Mouse (Mus musculus): ENCODE results near the gene Gfy. TPM values are rescaled to one million over a fixed set of nuclear protein-coding genes. Genes with fewer than 3 reads are reported as not detected.
"Not testable (repeated sequence)": the region's sequence is repeated elsewhere in the genome, so short reads cannot be mapped to it uniquely, and the experiment has no call there.

Gene Gfy
- polyA plus RNA-seq, 1 experiment = not detected

GRCm38 (mm10) chr7:45153586-45153985, 25.8 kb downstream of the Gfy start:
- H3K4me3 ChIP-seq (ENCODE audit: extremely low read depth, insufficient read depth, insufficient read length) = peak overlapping the region; percentile 92
- WGBS = 3% methylated on average over 5 of the region's 5 CpGs
- H3K27ac ChIP-seq (ENCODE audit: insufficient read depth, low read length) = peak overlapping the region; percentile 97
- H3K36me3 ChIP-seq (ENCODE audit: control insufficient read depth, insufficient read depth, low read length) = peaks cover 2% of the 10 kb centered on the region
- H3K27me3 ChIP-seq (ENCODE audit: control insufficient read depth, insufficient read depth, low read length) = no peaks in the 10 kb centered on the region
- H3K4me1 ChIP-seq (ENCODE audit: control insufficient read depth, insufficient read depth, insufficient read length) = no peaks in the 10 kb centered on the region; the same call in 1 of the 2 replicates
- DNase-seq (ENCODE audit: low read depth in 1 of 2, low spot score in 2 of 2) = no peak
- TF ChIP-seq POLR2A (IDR thresholded peaks at IDR 0.05; ENCODE audit: low read depth, low read length) (no peak), CTCF (IDR thresholded peaks at IDR 0.05; ENCODE audit: extremely low read depth, insufficient read depth, insufficient read length, insufficient replicate concordance) (no peak)

- H3K27ac ChIP-seq (ENCODE audit: insufficient read depth, low read length) = not testable (repeated sequence)
Observed at GRCm38 (mm10) chr7:45153052-45153451, 26.3 kb downstream of the Gfy start.

DNA sequence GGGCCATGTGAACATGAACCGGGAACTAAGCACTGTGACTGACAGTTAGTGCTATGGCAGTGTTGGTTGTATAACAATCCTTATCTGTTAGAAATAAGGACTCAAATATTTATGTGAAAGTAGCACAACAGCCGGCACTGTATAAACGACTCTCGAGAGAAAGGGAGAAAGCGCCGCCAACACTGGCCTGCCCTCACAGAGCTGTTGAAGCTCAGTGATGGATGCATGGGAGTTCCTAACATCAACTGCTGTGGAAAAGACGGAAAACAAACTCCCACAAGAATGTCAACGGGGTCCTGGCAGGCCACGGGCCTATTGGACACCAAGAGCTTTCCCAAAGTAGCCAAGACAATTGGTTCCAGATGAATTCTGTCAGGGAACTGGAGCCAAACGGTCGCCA, 28.1 kb downstream of the Gfy start:
- Histone ChIP-seq H3K27ac (ENCODE audit: insufficient read depth, low read length) (no peak overlapping the region), H3K4me3 (ENCODE audit: extremely low read depth, insufficient read depth, insufficient read length) (no peak overlapping the region), H3K36me3 (ENCODE audit: control insufficient read depth, insufficient read depth, low read length) (peaks cover 12% of the 10 kb centered on the region), H3K27me3 (ENCODE audit: control insufficient read depth, insufficient read depth, low read length) (no peaks in the 10 kb centered on the region), H3K4me1 (ENCODE audit: control insufficient read depth, insufficient read depth, insufficient read length) (no peaks in the 10 kb centered on the region; the same call in 1 of the 2 replicates)
- DNase-seq (ENCODE audit: low read depth in 1 of 2, low spot score in 2 of 2) = no peak
- TF ChIP-seq POLR2A (IDR thresholded peaks at IDR 0.05; ENCODE audit: low read depth, low read length) (no peak), CTCF (IDR thresholded peaks at IDR 0.05; ENCODE audit: extremely low read depth, insufficient read depth, insufficient read length, insufficient replicate concordance) (no peak)
- WGBS = 77% methylated on average over 11 of the region's 11 CpGs

More at GRCm38 (mm10) chr7:45153052-45153451, 26.3 kb downstream of the Gfy start:
- not testable (repeated sequence) for H3K4me3 ChIP-seq (ENCODE audit: extremely low read depth, insufficient read depth, insufficient read length); H3K4me1 ChIP-seq (ENCODE audit: control insufficient read depth, insufficient read depth, insufficient read length); H3K27me3 ChIP-seq (ENCODE audit: control insufficient read depth, insufficient read depth, low read length); DNase-seq (ENCODE audit: low read depth in 1 of 2, low spot score in 2 of 2); H3K36me3 ChIP-seq (ENCODE audit: control insufficient read depth, insufficient read depth, low read length)
- WGBS = 84% methylated on average over 2 of the region's 2 CpGs

- peak overlapping the region; percentile 25 for H3K27ac ChIP-seq (ENCODE audit: insufficient read depth, low read length)
Observed at GRCm38 (mm10) chr7:45150321-45150720, 29.0 kb downstream of the Gfy start.

DNA sequence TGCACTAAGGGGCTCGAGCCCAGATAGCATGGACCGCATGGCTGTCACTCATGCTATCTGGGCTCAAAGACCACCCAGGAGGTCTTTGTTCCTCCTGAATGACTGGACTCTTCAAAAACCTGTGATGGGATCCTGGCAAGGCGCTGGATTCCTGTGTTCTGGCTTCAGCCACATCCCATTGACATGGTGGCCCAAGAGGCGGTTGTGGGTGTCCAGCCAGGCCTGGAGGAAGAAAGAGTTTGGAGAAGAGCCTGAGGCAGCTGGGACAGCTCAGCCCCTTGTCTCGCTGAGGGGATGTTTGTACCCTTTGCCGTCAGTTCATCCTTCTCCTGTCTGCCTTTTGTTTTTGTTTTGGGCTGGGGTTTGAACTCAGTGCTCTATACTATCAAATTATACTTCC, 29.8 kb downstream of the Gfy start:
- Histone ChIP-seq H3K36me3 (ENCODE audit: control insufficient read depth, insufficient read depth, low read length) (peaks cover 19% of the 10 kb centered on the region), H3K27ac (ENCODE audit: insufficient read depth, low read length) (peak overlapping the region; percentile 15; the same call in 1 of the 2 replicates)
- no peak for DNase-seq (ENCODE audit: low read depth in 1 of 2, low spot score in 2 of 2)

More at GRCm38 (mm10) chr7:45150321-45150720, 29.0 kb downstream of the Gfy start:
- WGBS = 77% methylated on average over 4 of the region's 4 CpGs
- DNase-seq (ENCODE audit: low read depth in 1 of 2, low spot score in 2 of 2) = no peak
- Histone ChIP-seq H3K36me3 (ENCODE audit: control insufficient read depth, insufficient read depth, low read length) (peaks cover 17% of the 10 kb centered on the region), H3K4me3 (ENCODE audit: extremely low read depth, insufficient read depth, insufficient read length) (no peak overlapping the region), H3K27me3 (ENCODE audit: control insufficient read depth, insufficient read depth, low read length) (no peaks in the 10 kb centered on the region), H3K4me1 (ENCODE audit: control insufficient read depth, insufficient read depth, insufficient read length) (no peaks in the 10 kb centered on the region; the same call in 1 of the 2 replicates)
- TF ChIP-seq CTCF (IDR thresholded peaks at IDR 0.05; ENCODE audit: extremely low read depth, insufficient read depth, insufficient read length, insufficient replicate concordance) = no peak
- no peak for TF ChIP-seq POLR2A (IDR thresholded peaks at IDR 0.05; ENCODE audit: low read depth, low read length)

GRCm38 (mm10) chr7:45148534-45149098, 30.8 kb downstream of the Gfy start:
- Histone ChIP-seq H3K4me3 (ENCODE audit: extremely low read depth, insufficient read depth, insufficient read length) (no peak overlapping the region), H3K27me3 (ENCODE audit: control insufficient read depth, insufficient read depth, low read length) (no peaks in the 10 kb centered on the region), H3K36me3 (ENCODE audit: control insufficient read depth, insufficient read depth, low read length) (peaks cover 25% of the 10 kb centered on the region), H3K4me1 (ENCODE audit: control insufficient read depth, insufficient read depth, insufficient read length) (no peaks in the 10 kb centered on the region), H3K27ac (ENCODE audit: insufficient read depth, low read length) (peak overlapping the region; percentile 3; the same call in 1 of the 2 replicates)
- TF ChIP-seq CTCF (IDR thresholded peaks at IDR 0.05; ENCODE audit: extremely low read depth, insufficient read depth, insufficient read length, insufficient replicate concordance) = no peak
- TF ChIP-seq POLR2A (IDR thresholded peaks at IDR 0.05; ENCODE audit: low read depth, low read length) = no peak
- DNase-seq (ENCODE audit: low read depth in 1 of 2, low spot score in 2 of 2) = no peak
- WGBS = 83% methylated on average over 4 of the region's 4 CpGs

More for the DNA sequence above, 29.8 kb downstream of the Gfy start:
- WGBS = 90% methylated on average over 6 of the region's 6 CpGs
- no peaks in the 10 kb centered on the region for H3K4me1 ChIP-seq (ENCODE audit: control insufficient read depth, insufficient read depth, insufficient read length)
- no peak for TF ChIP-seq CTCF (IDR thresholded peaks at IDR 0.05; ENCODE audit: extremely low read depth, insufficient read depth, insufficient read length, insufficient replicate concordance)
- H3K4me3 ChIP-seq (ENCODE audit: extremely low read depth, insufficient read depth, insufficient read length) = no peak overlapping the region
- H3K27me3 ChIP-seq (ENCODE audit: control insufficient read depth, insufficient read depth, low read length) = no peaks in the 10 kb centered on the region

GRCm38 (mm10) chr7:45147899-45148298, 31.5 kb downstream of the Gfy start:
- H3K36me3 ChIP-seq (ENCODE audit: control insufficient read depth, insufficient read depth, low read length) = peaks cover 28% of the 10 kb centered on the region
- H3K4me1 ChIP-seq (ENCODE audit: control insufficient read depth, insufficient read depth, insufficient read length) = no peaks in the 10 kb centered on the region
- no peak for DNase-seq (ENCODE audit: low read depth in 1 of 2, low spot score in 2 of 2)
- no peak overlapping the region for H3K27ac ChIP-seq (ENCODE audit: insufficient read depth, low read length)
- no peaks in the 10 kb centered on the region for H3K27me3 ChIP-seq (ENCODE audit: control insufficient read depth, insufficient read depth, low read length)
- WGBS = 95% methylated on average over 11 of the region's 11 CpGs
- TF ChIP-seq POLR2A (IDR thresholded peaks at IDR 0.05; ENCODE audit: low read depth, low read length) = no peak
- TF ChIP-seq CTCF (IDR thresholded peaks at IDR 0.05; ENCODE audit: extremely low read depth, insufficient read depth, insufficient read length, insufficient replicate concordance) = no peak
- no peak overlapping the region for H3K4me3 ChIP-seq (ENCODE audit: extremely low read depth, insufficient read depth, insufficient read length)

Measured in spleen, adult 2 months (tissue).